Mouse (Mus musculus) liver, embryonic 11.5 days (tissue): ENCODE measurements around the gene Smarca4. TPM values are rescaled to one million over a fixed set of nuclear protein-coding genes. Genes with fewer than 3 reads are reported as not detected.

ENCODE experiments used
- ATAC-seq: fragments of 200-750 bp; cut with Nextera tagmentation; replicated peaks from 2 replicates; pipeline ENCODE4 v1.8.0; 2017; ENCODE audit warnings: moderate number of reproducible peaks, mild to moderate bottlenecking, moderate TSS enrichment, moderate library complexity; ENCODE audit not compliant: low FRiP score
- DNase-seq: peaks from one replicate; pipeline ENCODE4 v3.0.0-alpha.2; 2017; ENCODE audit warnings: low spot score
- H3K27ac ChIP-seq: fragments of 300-500 bp; sonication (generic); 2 replicates; pipeline ENCODE4 v1.5.1; 2014; ENCODE audit warnings: mild to moderate bottlenecking, low read depth, low read length, control low read depth
- H3K27me3 ChIP-seq: fragments of 300-500 bp; sonication (generic); replicated peaks from 2 replicates; pipeline ENCODE4 v1.6.1; 2014; ENCODE audit warnings: low read length, mixed read lengths; ENCODE audit not compliant: control insufficient read depth, insufficient read depth
- H3K36me3 ChIP-seq: fragments of 300-500 bp; sonication (generic); 2 replicates; pipeline ENCODE4 v1.6.1; 2014; ENCODE audit warnings: mild to moderate bottlenecking, low read length, moderate library complexity, mixed read lengths; ENCODE audit not compliant: control insufficient read depth, insufficient read depth
- H3K4me1 ChIP-seq: fragments of 300-500 bp; sonication (generic); replicated peaks from 2 replicates; pipeline ENCODE4 v1.6.1; 2014; ENCODE audit warnings: low read length, mixed read lengths; ENCODE audit not compliant: control insufficient read depth, insufficient read depth
- H3K4me2 ChIP-seq: fragments of 300-500 bp; sonication (generic); 2 replicates; pipeline ENCODE4 v1.6.1; 2014; ENCODE audit warnings: mild to moderate bottlenecking, control low read depth, moderate library complexity
- H3K4me3 ChIP-seq: fragments of 300-500 bp; sonication (generic); 2 replicates; pipeline ENCODE4 v1.5.1; 2014; ENCODE audit warnings: low read depth, low read length, control low read depth
- H3K9ac ChIP-seq: fragments of 300-500 bp; sonication (generic); 2 replicates; pipeline ENCODE4 v1.6.1; 2014; ENCODE audit warnings: low read depth, low read length, control low read depth
- H3K9me3 ChIP-seq: fragments of 300-500 bp; sonication (generic); 2 replicates; pipeline ENCODE4 v1.6.1; 2016; ENCODE audit warnings: low read length, inconsistent platforms, mixed read lengths; ENCODE audit not compliant: control insufficient read depth
- WGBS: fragments of 180-500 bp; shearing (Covaris S2); extraction: QIAGEN DNeasy Blood & Tissue Kit; methylation state at CpG from one replicate; pipeline ENCODE4 v1.1.7; 2014; 5-methylcytosine and 5-hydroxymethylcytosine counted together
- microRNA counts: library from miRNA; unstranded; fragments of <30 nt; microRNA quantifications from one replicate; lab custom pipeline; 2015
- microRNA-seq: library from miRNA; unstranded; fragments of <30 nt; microRNA quantifications from one replicate; pipeline ENCODE4, GENCODE M21; 2017; ENCODE audit warnings: borderline number of aligned reads
- polyA plus RNA-seq: library from polyadenylated mRNA; unstranded; fragments of >200 nt; fragmentation: Nextera tagmentation; extraction: Ambion mirVana; gene quantifications from 2 replicates; pipeline ENCODE4 v1.2.1, GENCODE M21; 2014

Gene Smarca4
- polyA plus RNA-seq, 1 experiment from 2014 or later = 86.1 TPM

- WGBS = 75% methylated on average over 3 of the region's 3 CpGs
- Histone ChIP-seq H3K9me3 (no peaks in the 10 kb centered on the region), H3K9ac (no peak overlapping the region), H3K4me1 (peaks cover 6% of the 10 kb centered on the region), H3K4me3 (no peak overlapping the region), H3K4me2 (no peak overlapping the region), H3K27ac (no peak overlapping the region), H3K27me3 (no peaks in the 10 kb centered on the region), H3K36me3 (peaks cover 40% of the 10 kb centered on the region)
- ATAC-seq (no peak), DNase-seq (no peak)
Measured at GRCm38 (mm10) chr9:21750370-21750769, 134.4 kb downstream of the Smarca4 start.

GRCm38 (mm10) chr9:21751347-21751746 is 135.4 kb downstream of the Smarca4 start:
- H3K36me3 ChIP-seq = peaks cover 37% of the 10 kb centered on the region
- H3K27me3 ChIP-seq = no peaks in the 10 kb centered on the region
- no peak overlapping the region for H3K9ac ChIP-seq
- H3K4me3 ChIP-seq = no peak overlapping the region
- 73% methylated on average over 6 of the region's 6 CpGs for whole genome bisulfite sequencing
- H3K4me1 ChIP-seq = peaks cover 6% of the 10 kb centered on the region
- no peak overlapping the region; the same call in 1 of the 2 replicates for H3K27ac ChIP-seq
- H3K4me2 ChIP-seq = no peak overlapping the region
- ATAC-seq = no peak
- DNase-seq = no peak
- no peaks in the 10 kb centered on the region for H3K9me3 ChIP-seq

DNA sequence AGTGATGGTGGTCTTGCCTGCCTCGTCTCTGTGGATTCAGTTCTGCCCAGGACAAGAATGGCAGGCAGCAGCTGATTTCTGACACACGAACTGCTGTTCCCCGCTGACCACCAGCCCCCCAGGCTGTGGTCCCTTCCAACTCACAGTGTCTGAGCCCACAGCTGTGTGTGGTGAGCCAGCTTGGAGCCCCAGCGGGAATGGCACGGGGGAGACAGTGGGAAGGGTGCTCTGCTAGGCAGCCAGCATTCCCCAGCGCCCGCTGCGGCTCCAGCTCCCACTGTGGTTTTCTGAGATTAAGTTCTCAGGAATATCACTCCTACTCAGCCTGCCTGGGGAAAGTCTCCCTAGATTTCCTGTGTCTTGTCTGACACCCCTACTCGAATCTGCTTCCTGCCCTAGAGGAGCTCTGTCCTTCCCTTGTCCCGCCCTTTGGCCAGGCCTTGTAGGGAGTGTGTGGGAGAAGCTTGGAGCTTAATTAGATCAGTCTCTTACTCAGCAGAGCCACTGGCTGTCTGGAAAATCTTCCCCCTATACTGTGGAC is 136.4 kb downstream of the Smarca4 start:
- H3K27me3 ChIP-seq = no peaks in the 10 kb centered on the region
- ATAC-seq (peak; percentile 15; the same call in 1 of the 2 replicates), DNase-seq (no peak)
- no peak overlapping the region for H3K4me2 ChIP-seq
- peak overlapping the region; percentile 53; the same call in 1 of the 2 replicates for H3K27ac ChIP-seq
- H3K4me1 ChIP-seq = peaks cover 6% of the 10 kb centered on the region
- H3K4me3 ChIP-seq = no peak overlapping the region
- no peaks in the 10 kb centered on the region for H3K9me3 ChIP-seq
- no peak overlapping the region for H3K9ac ChIP-seq
- peaks cover 40% of the 10 kb centered on the region for H3K36me3 ChIP-seq
- WGBS = 35% methylated on average over 10 of the region's 10 CpGs

MicroRNA genes within 50 kb of the gene (microRNA counts, 519-probe panel; counts per million panel counts)
- microRNA mmu-miR-1946b (lab: Ali Mortazavi, UCI) = not detected

Small RNAs within 50 kb of the gene (microRNA-seq; reads per million reads assigned to microRNA genes)
- gene Mir1946b = not detected

Other genes with a start within 250 kb of the Smarca4 start
- gene Ilf3, start 248.3 kb upstream of the Smarca4 start, polyA plus RNA-seq = 141 and 149 TPM in 2 replicates
- gene Qtrt1, start 204.3 kb upstream of the Smarca4 start, polyA plus RNA-seq = 59.2 and 60.2 TPM in 2 replicates
- 72.7 and 79.5 TPM in 2 replicates for gene Dnm2, start 191.3 kb upstream of the Smarca4 start, polyA plus RNA-seq
- 68.6 and 70.2 TPM in 2 replicates for gene Tmed1, start 105.9 kb upstream of the Smarca4 start, polyA plus RNA-seq
- gene AB124611, start 90.0 kb upstream of the Smarca4 start, polyA plus RNA-seq = 3.7 and 4.3 TPM in 2 replicates
- gene Carm1, start 69.3 kb upstream of the Smarca4 start, polyA plus RNA-seq = 54.9 TPM in 2 replicates
- 35.2 and 41.5 TPM in 2 replicates for gene Timm29, start 23.4 kb upstream of the Smarca4 start, polyA plus RNA-seq
- 15.5 and 16.5 TPM in 2 replicates for gene Yipf2, start 23.3 kb upstream of the Smarca4 start, polyA plus RNA-seq
- 18.8 and 23.9 TPM in 2 replicates for gene Ldlr, start 107.3 kb downstream of the Smarca4 start, polyA plus RNA-seq
- gene Spc24, start 144.1 kb downstream of the Smarca4 start, polyA plus RNA-seq = 151 and 170 TPM in 2 replicates
- gene Kank2, start 182.6 kb downstream of the Smarca4 start, polyA plus RNA-seq = 4.7 and 6.7 TPM in 2 replicates
- gene Angptl8, start 219.3 kb downstream of the Smarca4 start, polyA plus RNA-seq = 16.1 and 17.4 TPM in 2 replicates
- 14.9 and 21.6 TPM in 2 replicates for gene Dock6, start 236.5 kb downstream of the Smarca4 start, polyA plus RNA-seq